Mouse (Mus musculus) lung, embryonic 14.5 days (tissue): ENCODE results near the gene Bcl2. TPM values are rescaled to one million over a fixed set of nuclear protein-coding genes. Genes with fewer than 3 reads are reported as not detected.

Experiments
- ATAC-seq: fragments of 200-750 bp; cut with Nextera tagmentation; 2 replicates; pipeline ENCODE4 v1.8.0; 2017; ENCODE audit warnings: mild to moderate bottlenecking, moderate TSS enrichment, moderate library complexity; ENCODE audit not compliant: insufficient read depth
- DNase-seq: peaks from one replicate; pipeline ENCODE4 v3.0.0-alpha.2; 2015
- H3K27ac ChIP-seq: fragments of 300-500 bp; sonication (generic); 2 replicates; pipeline ENCODE4 v1.5.1; 2014; ENCODE audit warnings: low read depth, mild to moderate bottlenecking, moderate library complexity
- H3K27me3 ChIP-seq: fragments of 300-500 bp; sonication (generic); 2 replicates; pipeline ENCODE4 v1.6.1; 2014; ENCODE audit warnings: low read length, control low read depth; ENCODE audit not compliant: insufficient read depth
- H3K36me3 ChIP-seq: fragments of 300-500 bp; sonication (generic); 2 replicates; pipeline ENCODE4 v1.6.1; 2014; ENCODE audit warnings: control low read depth; ENCODE audit not compliant: insufficient read depth
- H3K4me1 ChIP-seq: fragments of 300-500 bp; sonication (generic); 2 replicates; pipeline ENCODE4 v1.6.1; 2014; ENCODE audit warnings: antibody characterized with exemption, control low read depth; ENCODE audit not compliant: insufficient read depth
- H3K4me2 ChIP-seq: fragments of 300-500 bp; sonication (generic); 2 replicates; pipeline ENCODE4 v1.6.1; 2014; ENCODE audit warnings: mild to moderate bottlenecking
- H3K4me3 ChIP-seq: fragments of 300-500 bp; sonication (generic); 2 replicates; pipeline ENCODE4 v1.5.1; 2014; ENCODE audit warnings: low read depth, low read length
- H3K9ac ChIP-seq: fragments of 300-500 bp; sonication (generic); 2 replicates; pipeline ENCODE4 v1.6.1; 2014
- H3K9me3 ChIP-seq: fragments of 300-500 bp; sonication (generic); 2 replicates; pipeline ENCODE4 v1.6.1; 2016; ENCODE audit warnings: low read depth, low read length, control low read depth
- CTCF ChIP-seq: IDR thresholded peaks from 2 replicates; pipeline ENCODE4 v1.5.1; 2016; ENCODE audit warnings: antibody characterized with exemption, low read depth
- WGBS: fragments of 180-500 bp; shearing (Covaris S2); extraction: QIAGEN DNeasy Blood & Tissue Kit; methylation state at CpG from one replicate; pipeline ENCODE4 v1.1.7; 2014; 5-methylcytosine and 5-hydroxymethylcytosine counted together
- polyA plus RNA-seq: library from polyadenylated mRNA; unstranded; fragments of >200 nt; fragmentation: Nextera tagmentation; extraction: Ambion mirVana; gene quantifications from 2 replicates; pipeline ENCODE4 v1.2.1, GENCODE M21; 2014

Gene Bcl2
- polyA plus RNA-seq, 1 experiment from 2014 or later, result 16.5 TPM

GRCm38 (mm10) chr1:106631869-106632463 lies 82.1 kb downstream of the Bcl2 start:
- WGBS, result 91% methylated on average over 3 of the region's 3 CpGs
- Histone ChIP-seq H3K27ac (no peak overlapping the region), H3K9ac (no peak overlapping the region), H3K4me3 (no peak overlapping the region), H3K4me2 (no peak overlapping the region), H3K9me3 (no peaks in the 10 kb centered on the region), H3K4me1 (peaks cover 25% of the 10 kb centered on the region), H3K36me3 (no peaks in the 10 kb centered on the region), H3K27me3 (no peaks in the 10 kb centered on the region)
- ATAC-seq, result no peak
- TF ChIP-seq CTCF, result no peak
- DNase-seq, result no peak

GRCm38 (mm10) chr1:106630973-106631372 lies 83.1 kb downstream of the Bcl2 start:
- WGBS, result 21% methylated on average over 2 of the region's 2 CpGs
- no peak overlapping the region for H3K9ac ChIP-seq
- H3K4me2 ChIP-seq, result no peak overlapping the region
- peak overlapping the region; percentile 92; the same call in 1 of the 2 replicates for H3K27ac ChIP-seq
- H3K36me3 ChIP-seq, result no peaks in the 10 kb centered on the region
- H3K27me3 ChIP-seq, result no peaks in the 10 kb centered on the region
- peaks cover 25% of the 10 kb centered on the region for H3K4me1 ChIP-seq
- TF ChIP-seq CTCF, result no peak
- H3K4me3 ChIP-seq, result no peak overlapping the region
- peak; percentile 66 for DNase-seq
- no peak for ATAC-seq
- H3K9me3 ChIP-seq, result no peaks in the 10 kb centered on the region

- Histone ChIP-seq H3K27ac (peak overlapping the region; percentile 92), H3K4me2 (peak overlapping the region; percentile 48), H3K4me3 (no peak overlapping the region), H3K9me3 (no peaks in the 10 kb centered on the region), H3K9ac (no peak overlapping the region), H3K4me1 (peaks cover 25% of the 10 kb centered on the region), H3K27me3 (no peaks in the 10 kb centered on the region), H3K36me3 (no peaks in the 10 kb centered on the region)
- ATAC-seq, result peak; percentile 82
- no peak for TF ChIP-seq CTCF
- peak; percentile 83 for DNase-seq
- WGBS, result 9% methylated on average over 4 of the region's 4 CpGs
Measured at GRCm38 (mm10) chr1:106629931-106630682, 84.0 kb downstream of the Bcl2 start.

- H3K27ac ChIP-seq, result peak overlapping the region; percentile 92
- no peaks in the 10 kb centered on the region for H3K27me3 ChIP-seq
- no peak for TF ChIP-seq CTCF
- H3K9ac ChIP-seq, result 0 out of 2 replicates have a peak overlapping the region, but pooled peaks have one; percentile 16
- ATAC-seq, result peak; percentile 84
- DNase-seq, result peak; percentile 78
- H3K9me3 ChIP-seq, result no peaks in the 10 kb centered on the region
- WGBS, result 6% methylated on average over 4 of the region's 4 CpGs
- peaks cover 25% of the 10 kb centered on the region for H3K4me1 ChIP-seq
- no peaks in the 10 kb centered on the region for H3K36me3 ChIP-seq
- no peak overlapping the region for H3K4me3 ChIP-seq
- H3K4me2 ChIP-seq, result peak overlapping the region; percentile 48
Measured at GRCm38 (mm10) chr1:106629470-106629830, 84.6 kb downstream of the Bcl2 start.

GRCm38 (mm10) chr1:106628718-106629469 lies 85.2 kb downstream of the Bcl2 start:
- H3K27ac ChIP-seq, result peak overlapping the region; percentile 92
- no peaks in the 10 kb centered on the region for H3K36me3 ChIP-seq
- no peak overlapping the region for H3K4me3 ChIP-seq
- TF ChIP-seq CTCF, result peak; percentile 69
- H3K9me3 ChIP-seq, result no peaks in the 10 kb centered on the region
- ATAC-seq (peak; percentile 54), DNase-seq (peak; percentile 75)
- no peaks in the 10 kb centered on the region for H3K27me3 ChIP-seq
- peaks cover 25% of the 10 kb centered on the region for H3K4me1 ChIP-seq
- 23% methylated on average over 3 of the region's 3 CpGs for WGBS
- peak overlapping the region; percentile 48 for H3K4me2 ChIP-seq
- H3K9ac ChIP-seq, result 0 out of 2 replicates have a peak overlapping the region, but pooled peaks have one; percentile 16

- ATAC-seq, result no peak
- H3K27me3 ChIP-seq, result no peaks in the 10 kb centered on the region
- no peak for TF ChIP-seq CTCF
- H3K4me2 ChIP-seq, result no peak overlapping the region
- no peak overlapping the region for H3K4me3 ChIP-seq
- peaks cover 25% of the 10 kb centered on the region for H3K4me1 ChIP-seq
- no peak for DNase-seq
- H3K36me3 ChIP-seq, result no peaks in the 10 kb centered on the region
- no peaks in the 10 kb centered on the region for H3K9me3 ChIP-seq
- no peak overlapping the region for H3K27ac ChIP-seq
- no peak overlapping the region for H3K9ac ChIP-seq
Measured at GRCm38 (mm10) chr1:106628279-106628678, 85.8 kb downstream of the Bcl2 start.

GRCm38 (mm10) chr1:106627241-106627640 lies 86.8 kb downstream of the Bcl2 start:
- H3K9ac ChIP-seq, result no peak overlapping the region
- no peaks in the 10 kb centered on the region for H3K9me3 ChIP-seq
- WGBS, result 65% methylated on average over 5 of the region's 5 CpGs
- H3K4me3 ChIP-seq, result no peak overlapping the region
- H3K36me3 ChIP-seq, result no peaks in the 10 kb centered on the region
- H3K27ac ChIP-seq, result no peak overlapping the region
- DNase-seq, result no peak
- no peaks in the 10 kb centered on the region for H3K27me3 ChIP-seq
- H3K4me1 ChIP-seq, result peaks cover 25% of the 10 kb centered on the region
- no peak for TF ChIP-seq CTCF
- no peak for ATAC-seq
- H3K4me2 ChIP-seq, result no peak overlapping the region
